Mouse (Mus musculus): Measurements from ENCODE around the gene Ubqln4. TPM values are rescaled to one million over a fixed set of nuclear protein-coding genes. Genes with fewer than 3 reads are reported as not detected.

The Ubqln4 gene
- polyA plus RNA-seq, 1 experiment, result 55.9 TPM

DNA sequence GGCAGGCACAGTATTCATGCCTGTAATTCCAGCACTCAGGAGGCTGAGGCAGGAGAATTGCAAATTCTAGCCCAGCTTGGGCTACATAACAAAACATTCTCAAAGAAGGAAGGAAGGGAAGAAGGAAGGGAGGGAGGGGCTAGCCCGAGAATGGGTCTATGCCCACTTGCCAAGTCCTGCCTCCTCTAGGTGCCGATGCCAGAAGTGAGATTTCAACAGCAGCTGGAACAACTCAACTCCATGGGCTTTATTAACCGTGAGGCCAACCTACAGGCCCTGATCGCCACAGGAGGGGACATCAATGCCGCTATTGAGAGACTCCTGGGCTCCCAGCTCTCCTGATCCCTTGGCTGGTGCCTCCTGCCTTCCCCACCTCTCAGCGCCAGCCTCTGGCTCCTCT lies 14.3 kb downstream of the Ubqln4 start:
- Histone ChIP-seq H3K79me3 (ENCODE audit: low read depth) (no peaks in the 10 kb centered on the region), H3ac (ENCODE audit: control insufficient read depth, insufficient read length, low read depth) (no peak overlapping the region), H3K79me2 (ENCODE audit: control insufficient read depth, insufficient read depth) (no peaks in the 10 kb centered on the region), H3K27me3 (ENCODE audit: control insufficient read depth, insufficient read depth, insufficient read length) (no peaks in the 10 kb centered on the region), H3K36me3 (ENCODE audit: control insufficient read depth, insufficient read depth) (peaks cover 74% of the 10 kb centered on the region), H3K4me3 (ENCODE audit: insufficient read depth, poor library complexity, severe bottlenecking) (no peak overlapping the region)
- TF ChIP-seq MYOG (IDR thresholded peaks at IDR 0.05; ENCODE audit: control insufficient read depth, extremely low read depth, insufficient read length) (no peak), MAX (IDR thresholded peaks at IDR 0.05) (no peak), USF1 (IDR thresholded peaks at IDR 0.05; ENCODE audit: low read depth) (no peak), MYOD1 (IDR thresholded peaks at IDR 0.05; ENCODE audit: control insufficient read depth, insufficient read length, low read depth) (no peak), FOSL1 (IDR thresholded peaks at IDR 0.05; ENCODE audit: insufficient read depth, low read length, poor library complexity, severe bottlenecking) (no peak), CEBPB (IDR thresholded peaks at IDR 0.05; ENCODE audit: low read depth) (no peak), CTCF (IDR thresholded peaks at IDR 0.05; ENCODE audit: control insufficient read depth, insufficient read depth, insufficient read length) (no peak)

GRCm38 (mm10) chr3:88568615-88569014 lies 15.1 kb downstream of the Ubqln4 start:
- Histone ChIP-seq H3ac (ENCODE audit: control insufficient read depth, insufficient read length, low read depth) (no peak overlapping the region), H3K79me2 (ENCODE audit: control insufficient read depth, insufficient read depth) (no peaks in the 10 kb centered on the region), H3K79me3 (ENCODE audit: low read depth) (no peaks in the 10 kb centered on the region), H3K36me3 (ENCODE audit: control insufficient read depth, insufficient read depth) (peaks cover 67% of the 10 kb centered on the region), H3K27me3 (ENCODE audit: control insufficient read depth, insufficient read depth, insufficient read length) (no peaks in the 10 kb centered on the region), H3K4me3 (ENCODE audit: insufficient read depth, poor library complexity, severe bottlenecking) (no peak overlapping the region)
- no peak for TF ChIP-seq MYOD1 (IDR thresholded peaks at IDR 0.05; ENCODE audit: control insufficient read depth, insufficient read length, low read depth)
- TF ChIP-seq CTCF (IDR thresholded peaks at IDR 0.05; ENCODE audit: control insufficient read depth, insufficient read depth, insufficient read length), result no peak
- TF ChIP-seq FOSL1 (IDR thresholded peaks at IDR 0.05; ENCODE audit: insufficient read depth, low read length, poor library complexity, severe bottlenecking), result no peak
- no peak for TF ChIP-seq CEBPB (IDR thresholded peaks at IDR 0.05; ENCODE audit: low read depth)
- TF ChIP-seq MAX (IDR thresholded peaks at IDR 0.05), result no peak
- no peak for TF ChIP-seq MYOG (IDR thresholded peaks at IDR 0.05; ENCODE audit: control insufficient read depth, extremely low read depth, insufficient read length)

GRCm38 (mm10) chr3:88569093-88569492 lies 15.5 kb downstream of the Ubqln4 start:
- no peak overlapping the region for H3K4me3 ChIP-seq (ENCODE audit: insufficient read depth, poor library complexity, severe bottlenecking)
- H3K79me2 ChIP-seq (ENCODE audit: control insufficient read depth, insufficient read depth), result no peaks in the 10 kb centered on the region
- H3K79me3 ChIP-seq (ENCODE audit: low read depth), result no peaks in the 10 kb centered on the region
- H3K27me3 ChIP-seq (ENCODE audit: control insufficient read depth, insufficient read depth, insufficient read length), result no peaks in the 10 kb centered on the region
- no peak for TF ChIP-seq MYOD1 (IDR thresholded peaks at IDR 0.05; ENCODE audit: control insufficient read depth, insufficient read length, low read depth)
- no peak for TF ChIP-seq FOSL1 (IDR thresholded peaks at IDR 0.05; ENCODE audit: insufficient read depth, low read length, poor library complexity, severe bottlenecking)
- TF ChIP-seq CTCF (IDR thresholded peaks at IDR 0.05; ENCODE audit: control insufficient read depth, insufficient read depth, insufficient read length), result no peak
- no peak for TF ChIP-seq USF1 (IDR thresholded peaks at IDR 0.05; ENCODE audit: low read depth)
- TF ChIP-seq MAX (IDR thresholded peaks at IDR 0.05), result no peak
- no peak for TF ChIP-seq MYOG (IDR thresholded peaks at IDR 0.05; ENCODE audit: control insufficient read depth, extremely low read depth, insufficient read length)
- TF ChIP-seq CEBPB (IDR thresholded peaks at IDR 0.05; ENCODE audit: low read depth), result no peak
- H3ac ChIP-seq (ENCODE audit: control insufficient read depth, insufficient read length, low read depth), result no peak overlapping the region
- peaks cover 62% of the 10 kb centered on the region for H3K36me3 ChIP-seq (ENCODE audit: control insufficient read depth, insufficient read depth)

- H3K79me2 ChIP-seq (ENCODE audit: control insufficient read depth, insufficient read depth), result no peaks in the 10 kb centered on the region
- H3K36me3 ChIP-seq (ENCODE audit: control insufficient read depth, insufficient read depth), result peaks cover 57% of the 10 kb centered on the region
- H3K79me3 ChIP-seq (ENCODE audit: low read depth), result no peaks in the 10 kb centered on the region
- no peak for TF ChIP-seq FOSL1 (IDR thresholded peaks at IDR 0.05; ENCODE audit: insufficient read depth, low read length, poor library complexity, severe bottlenecking)
- no peak for TF ChIP-seq CEBPB (IDR thresholded peaks at IDR 0.05; ENCODE audit: low read depth)
- TF ChIP-seq CTCF (IDR thresholded peaks at IDR 0.05; ENCODE audit: control insufficient read depth, insufficient read depth, insufficient read length), result no peak
- TF ChIP-seq MYOD1 (IDR thresholded peaks at IDR 0.05; ENCODE audit: control insufficient read depth, insufficient read length, low read depth), result no peak
- TF ChIP-seq MYOG (IDR thresholded peaks at IDR 0.05; ENCODE audit: control insufficient read depth, extremely low read depth, insufficient read length), result no peak
- TF ChIP-seq USF1 (IDR thresholded peaks at IDR 0.05; ENCODE audit: low read depth), result no peak
- TF ChIP-seq MAX (IDR thresholded peaks at IDR 0.05), result no peak
- no peak overlapping the region for H3K4me3 ChIP-seq (ENCODE audit: insufficient read depth, poor library complexity, severe bottlenecking)
- H3K27me3 ChIP-seq (ENCODE audit: control insufficient read depth, insufficient read depth, insufficient read length), result no peaks in the 10 kb centered on the region
- no peak overlapping the region for H3ac ChIP-seq (ENCODE audit: control insufficient read depth, insufficient read length, low read depth)
Observed at GRCm38 (mm10) chr3:88569694-88570093, 16.1 kb downstream of the Ubqln4 start.

DNA sequence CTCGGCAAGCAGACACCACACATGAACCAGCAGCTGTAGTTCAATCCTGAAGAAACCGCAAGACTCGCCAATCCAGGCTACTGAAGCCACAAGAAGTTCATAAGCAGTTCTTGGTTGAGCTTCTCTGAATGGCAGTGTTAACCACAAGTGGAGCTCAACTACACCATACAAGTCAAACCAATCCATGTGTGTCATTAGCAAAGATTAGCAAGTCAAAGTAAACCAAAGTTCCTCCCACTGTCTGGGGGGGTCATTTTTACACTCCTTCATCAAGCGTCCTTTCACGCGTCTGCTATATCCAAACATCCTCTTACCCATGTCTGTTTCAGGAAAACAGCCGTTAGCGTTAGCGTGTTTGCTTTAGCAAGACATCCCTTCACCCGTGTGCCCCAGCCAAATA lies 16.8 kb downstream of the Ubqln4 start:
- Histone ChIP-seq H3K79me2 (ENCODE audit: control insufficient read depth, insufficient read depth) (no peaks in the 10 kb centered on the region), H3ac (ENCODE audit: control insufficient read depth, insufficient read length, low read depth) (no peak overlapping the region), H3K27me3 (ENCODE audit: control insufficient read depth, insufficient read depth, insufficient read length) (no peaks in the 10 kb centered on the region), H3K79me3 (ENCODE audit: low read depth) (no peaks in the 10 kb centered on the region), H3K36me3 (ENCODE audit: control insufficient read depth, insufficient read depth) (peaks cover 50% of the 10 kb centered on the region), H3K4me3 (ENCODE audit: insufficient read depth, poor library complexity, severe bottlenecking) (no peak overlapping the region)
- no peak for TF ChIP-seq MAX (IDR thresholded peaks at IDR 0.05)
- no peak for TF ChIP-seq MYOG (IDR thresholded peaks at IDR 0.05; ENCODE audit: control insufficient read depth, extremely low read depth, insufficient read length)
- no peak for TF ChIP-seq CTCF (IDR thresholded peaks at IDR 0.05; ENCODE audit: control insufficient read depth, insufficient read depth, insufficient read length)
- no peak for TF ChIP-seq FOSL1 (IDR thresholded peaks at IDR 0.05; ENCODE audit: insufficient read depth, low read length, poor library complexity, severe bottlenecking)
- TF ChIP-seq USF1 (IDR thresholded peaks at IDR 0.05; ENCODE audit: low read depth), result no peak
- no peak for TF ChIP-seq CEBPB (IDR thresholded peaks at IDR 0.05; ENCODE audit: low read depth)
- no peak for TF ChIP-seq MYOD1 (IDR thresholded peaks at IDR 0.05; ENCODE audit: control insufficient read depth, insufficient read length, low read depth)

- H3K79me3 ChIP-seq (ENCODE audit: low read depth), result no peaks in the 10 kb centered on the region
- H3K36me3 ChIP-seq (ENCODE audit: control insufficient read depth, insufficient read depth), result peaks cover 35% of the 10 kb centered on the region
- H3K4me3 ChIP-seq (ENCODE audit: insufficient read depth, poor library complexity, severe bottlenecking), result no peak overlapping the region
- no peaks in the 10 kb centered on the region for H3K27me3 ChIP-seq (ENCODE audit: control insufficient read depth, insufficient read depth, insufficient read length)
- H3ac ChIP-seq (ENCODE audit: control insufficient read depth, insufficient read length, low read depth), result no peak overlapping the region
- TF ChIP-seq CEBPB (IDR thresholded peaks at IDR 0.05; ENCODE audit: low read depth) (no peak), CTCF (IDR thresholded peaks at IDR 0.05; ENCODE audit: control insufficient read depth, insufficient read depth, insufficient read length) (no peak), MAX (IDR thresholded peaks at IDR 0.05) (no peak), USF1 (IDR thresholded peaks at IDR 0.05; ENCODE audit: low read depth) (no peak), MYOD1 (IDR thresholded peaks at IDR 0.05; ENCODE audit: control insufficient read depth, insufficient read length, low read depth) (no peak), FOSL1 (IDR thresholded peaks at IDR 0.05; ENCODE audit: insufficient read depth, low read length, poor library complexity, severe bottlenecking) (no peak), MYOG (IDR thresholded peaks at IDR 0.05; ENCODE audit: control insufficient read depth, extremely low read depth, insufficient read length) (no peak)
- no peaks in the 10 kb centered on the region for H3K79me2 ChIP-seq (ENCODE audit: control insufficient read depth, insufficient read depth)
Observed at GRCm38 (mm10) chr3:88571856-88572255, 18.3 kb downstream of the Ubqln4 start.

Data from C2C12 (cell line).